Mouse (Mus musculus) splenic B cell, adult 2 months (primary cell): ENCODE data around the gene Zfhx3.

Experiments used
- DNase-seq: peaks from one replicate; pipeline ENCODE4 v3.0.0-alpha.2; 2011; ENCODE audit warnings: low read depth, low spot score
- H3K27me3 ChIP-seq: 2 replicates; pipeline ENCODE4 v1.6.1; 2012; ENCODE audit warnings: mild to moderate bottlenecking, low read length, moderate library complexity, mixed read lengths; ENCODE audit not compliant: control insufficient read depth, poor library complexity, insufficient read depth, severe bottlenecking
- H3K36me3 ChIP-seq: 2 replicates; pipeline ENCODE4 v1.6.1; 2012; ENCODE audit warnings: mild to moderate bottlenecking, low read length, moderate library complexity, mixed read lengths; ENCODE audit not compliant: control insufficient read depth, poor library complexity, insufficient read depth, severe bottlenecking

The Zfhx3 gene

GRCm38 (mm10) chr8:108699011-108699410, 756.6 kb downstream of the Zfhx3 start:
- H3K36me3 ChIP-seq = no peaks in the 10 kb centered on the region
- peaks cover 9% of the 10 kb centered on the region for H3K27me3 ChIP-seq
- no peak for DNase-seq

- Histone ChIP-seq H3K36me3 (no peaks in the 10 kb centered on the region), H3K27me3 (peaks cover 9% of the 10 kb centered on the region)
- DNase-seq = no peak
Measured at GRCm38 (mm10) chr8:108699454-108700345, 757.3 kb downstream of the Zfhx3 start.

- no peaks in the 10 kb centered on the region for H3K36me3 ChIP-seq
- DNase-seq = no peak
- peaks cover 9% of the 10 kb centered on the region for H3K27me3 ChIP-seq
Measured at GRCm38 (mm10) chr8:108701381-108702175, 759.1 kb downstream of the Zfhx3 start.

- DNase-seq = no peak
- H3K27me3 ChIP-seq = peaks cover 6% of the 10 kb centered on the region
- H3K36me3 ChIP-seq = no peaks in the 10 kb centered on the region
Measured at GRCm38 (mm10) chr8:108702201-108702600, 759.8 kb downstream of the Zfhx3 start.

GRCm38 (mm10) chr8:108705751-108706150, 763.3 kb downstream of the Zfhx3 start:
- no peak for DNase-seq
- H3K27me3 ChIP-seq = peaks cover 3% of the 10 kb centered on the region; the same call in 1 of the 2 replicates
- no peaks in the 10 kb centered on the region for H3K36me3 ChIP-seq

- H3K27me3 ChIP-seq = peaks cover 3% of the 10 kb centered on the region; the same call in 1 of the 2 replicates
- H3K36me3 ChIP-seq = no peaks in the 10 kb centered on the region
- no peak for DNase-seq
Measured at GRCm38 (mm10) chr8:108706491-108706847, 764.0 kb downstream of the Zfhx3 start.

- no peak for DNase-seq
- Histone ChIP-seq H3K36me3 (no peaks in the 10 kb centered on the region), H3K27me3 (peaks cover 3% of the 10 kb centered on the region; the same call in 1 of the 2 replicates)
Measured at GRCm38 (mm10) chr8:108706848-108707541, 764.6 kb downstream of the Zfhx3 start.

DNA sequence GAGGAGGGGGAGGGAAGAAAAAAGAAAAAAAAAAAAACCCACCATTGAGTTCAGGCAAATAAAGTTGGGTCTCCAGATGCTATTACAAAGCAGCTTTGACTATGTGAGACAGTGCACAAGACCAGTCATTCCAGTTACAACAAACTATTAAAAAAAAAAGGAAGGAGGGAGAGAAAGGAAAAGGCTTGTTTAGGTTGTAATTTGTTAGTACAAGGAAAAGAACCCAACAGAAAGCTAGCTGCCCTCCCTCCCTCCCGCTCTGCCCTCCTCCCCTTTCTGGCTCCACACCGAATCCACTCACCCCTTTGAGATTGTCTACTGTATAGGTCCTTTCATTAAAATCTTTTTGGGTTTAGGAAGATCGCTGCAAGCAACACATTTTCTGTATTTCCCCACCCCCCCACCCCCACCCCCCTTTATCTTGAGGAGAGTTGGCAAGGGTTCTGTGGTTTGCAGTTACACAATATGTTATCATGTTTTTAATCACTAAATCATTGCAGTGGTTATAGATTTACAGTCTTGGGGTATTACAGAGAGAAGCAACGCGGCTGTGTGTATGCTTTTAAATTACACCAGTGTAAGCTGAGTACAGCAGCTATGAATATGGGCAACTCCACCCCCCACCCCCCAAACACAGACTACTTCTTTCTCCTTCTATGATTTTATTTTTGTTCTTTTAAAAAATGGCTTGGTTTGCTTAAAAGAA, 765.3 kb downstream of the Zfhx3 start:
- DNase-seq = no peak
- Histone ChIP-seq H3K27me3 (no peaks in the 10 kb centered on the region; the same call in 1 of the 2 replicates), H3K36me3 (no peaks in the 10 kb centered on the region)

GRCm38 (mm10) chr8:108708833-108709387, 766.5 kb downstream of the Zfhx3 start:
- DNase-seq = no peak
- H3K36me3 ChIP-seq = no peaks in the 10 kb centered on the region
- no peaks in the 10 kb centered on the region; the same call in 1 of the 2 replicates for H3K27me3 ChIP-seq

- Histone ChIP-seq H3K27me3 (no peaks in the 10 kb centered on the region), H3K36me3 (no peaks in the 10 kb centered on the region)
- DNase-seq = no peak
Measured at GRCm38 (mm10) chr8:108709441-108709840, 767.0 kb downstream of the Zfhx3 start.

GRCm38 (mm10) chr8:108709928-108710606, 767.6 kb downstream of the Zfhx3 start:
- H3K27me3 ChIP-seq = no peaks in the 10 kb centered on the region
- DNase-seq = no peak
- H3K36me3 ChIP-seq = no peaks in the 10 kb centered on the region

GRCm38 (mm10) chr8:108710607-108711489, 768.4 kb downstream of the Zfhx3 start:
- DNase-seq = no peak
- Histone ChIP-seq H3K36me3 (no peaks in the 10 kb centered on the region), H3K27me3 (no peaks in the 10 kb centered on the region)

DNA sequence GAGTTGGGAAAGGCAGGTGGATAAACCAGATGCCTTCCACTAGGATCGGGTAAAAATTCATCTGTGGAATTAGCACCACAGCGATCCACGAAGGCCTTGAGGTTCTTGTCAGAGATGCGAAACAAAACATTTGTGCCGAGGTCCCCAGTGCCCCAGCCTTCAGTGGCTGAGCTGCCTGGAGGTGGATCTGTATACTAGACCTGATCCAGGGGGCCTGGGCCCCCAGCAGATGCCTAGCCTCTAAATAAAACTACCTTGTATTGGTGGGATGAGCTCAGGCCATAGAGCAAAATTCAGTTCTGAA, 769.0 kb downstream of the Zfhx3 start:
- Histone ChIP-seq H3K36me3 (no peaks in the 10 kb centered on the region), H3K27me3 (no peaks in the 10 kb centered on the region)
- DNase-seq = no peak
